Mouse (Mus musculus): ENCODE results near the gene Ndrg4. TPM values are rescaled to one million over a fixed set of nuclear protein-coding genes. Genes with fewer than 3 reads are reported as not detected.

The Ndrg4 gene
- polyA plus RNA-seq, 1 experiment from 2014 or later: 23.7 TPM

DNA sequence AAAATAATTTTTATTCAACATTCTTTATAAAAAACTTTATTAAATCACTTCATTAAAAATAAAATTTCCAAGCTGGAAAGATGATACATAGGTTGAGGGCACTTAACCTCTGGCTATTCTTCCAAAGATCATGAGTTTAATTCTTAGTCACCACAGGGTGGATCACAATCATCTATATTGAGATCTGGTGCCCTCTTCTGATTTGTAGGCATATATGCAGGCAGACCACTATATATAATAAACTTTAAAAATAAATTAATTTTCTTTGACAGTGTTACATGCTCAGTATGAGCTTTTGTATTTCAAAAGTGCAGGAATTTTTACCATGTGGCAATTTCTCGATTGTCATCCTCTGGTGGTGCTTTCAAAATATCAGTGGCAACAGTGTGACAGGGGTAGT lies 87.4 kb downstream of the Ndrg4 start:
- no peak for ATAC-seq (ENCODE audit: low FRiP score, low TSS enrichment)
- H3K9me3 ChIP-seq (ENCODE audit: low read length): no peaks in the 10 kb centered on the region
- H3K4me2 ChIP-seq (replicated peaks; ENCODE audit: low read depth, low read length): no peak overlapping the region
- H3K4me3 ChIP-seq (ENCODE audit: low read length): no peak overlapping the region
- no peaks in the 10 kb centered on the region for H3K27me3 ChIP-seq (ENCODE audit: insufficient read depth, low read length)
- 92% methylated on average over 1 of the region's 1 CpGs for WGBS
- no peak overlapping the region for H3K9ac ChIP-seq (replicated peaks; ENCODE audit: low read length)
- peaks cover 66% of the 10 kb centered on the region for H3K36me3 ChIP-seq (ENCODE audit: insufficient read depth, low read length)
- no peak overlapping the region for H3K27ac ChIP-seq (ENCODE audit: low read length)
- no peaks in the 10 kb centered on the region for H3K4me1 ChIP-seq (ENCODE audit: insufficient read depth, low read length)

Small RNA genes lying within 50 kb of the gene (microRNA-seq; reads per million reads assigned to microRNA genes)
- not detected for gene Mir7073

Other genes with a start within 250 kb of the Ndrg4 start
- gene Cfap20, start 242.1 kb upstream of the Ndrg4 start, polyA plus RNA-seq (2015; fragmentation: Nextera tagmentation; extraction: Ambion mirVana): 145 and 147 TPM in 2 replicates
- gene Csnk2a2, start 186.9 kb upstream of the Ndrg4 start, polyA plus RNA-seq (2015; fragmentation: Nextera tagmentation; extraction: Ambion mirVana): 8.0 and 8.7 TPM in 2 replicates
- 1.2 TPM in 2 replicates for gene Ccdc113, start 142.9 kb upstream of the Ndrg4 start, polyA plus RNA-seq (2015; fragmentation: Nextera tagmentation; extraction: Ambion mirVana)
- gene Prss54, start 100.6 kb upstream of the Ndrg4 start, polyA plus RNA-seq (2015; fragmentation: Nextera tagmentation; extraction: Ambion mirVana): not detected in 2 replicates
- 20.8 and 21.6 TPM in 2 replicates for gene Gins3, start 43.5 kb upstream of the Ndrg4 start, polyA plus RNA-seq (2015; fragmentation: Nextera tagmentation; extraction: Ambion mirVana)
- 21.3 and 22.7 TPM in 2 replicates for gene Setd6, start 38.9 kb downstream of the Ndrg4 start, polyA plus RNA-seq (2015; fragmentation: Nextera tagmentation; extraction: Ambion mirVana)
- 76.6 and 89.6 TPM in 2 replicates for gene Cnot1, start 130.5 kb downstream of the Ndrg4 start, polyA plus RNA-seq (2015; fragmentation: Nextera tagmentation; extraction: Ambion mirVana)
- gene Sap18b, start 148.4 kb downstream of the Ndrg4 start, polyA plus RNA-seq (2015; fragmentation: Nextera tagmentation; extraction: Ambion mirVana): 303 and 308 TPM in 2 replicates
- gene Slc38a7, start 176.6 kb downstream of the Ndrg4 start, polyA plus RNA-seq (2015; fragmentation: Nextera tagmentation; extraction: Ambion mirVana): 19.2 and 19.7 TPM in 2 replicates
- 286 and 293 TPM in 2 replicates for gene Got2, start 211.6 kb downstream of the Ndrg4 start, polyA plus RNA-seq (2015; fragmentation: Nextera tagmentation; extraction: Ambion mirVana)

Measured in kidney, embryonic 16.5 days (tissue).